In the genomic region with DNA sequence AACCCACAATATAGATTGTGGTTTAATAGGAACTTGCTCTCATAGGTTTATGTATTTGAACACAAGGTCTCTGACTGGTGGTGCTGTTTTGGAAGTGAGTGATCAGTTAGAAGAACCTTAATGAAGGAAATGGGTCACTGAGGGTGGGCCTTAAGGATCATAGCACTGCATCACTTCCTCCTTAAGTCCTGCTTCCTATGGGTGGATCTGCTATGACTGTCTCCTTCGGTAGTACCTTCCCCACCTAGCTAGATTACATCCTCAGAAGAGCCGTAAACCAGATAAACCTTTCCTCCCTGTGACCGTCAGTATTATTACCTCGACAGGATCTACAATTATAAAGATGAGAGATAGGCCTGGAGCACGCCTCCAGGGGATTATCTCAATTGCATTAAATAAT, we compare ENCODE assay signal across 20 mouse cellular contexts. TPM values are rescaled to one million over a fixed set of nuclear protein-coding genes. Genes with fewer than 3 reads are reported as not detected.
DNase-seq lines count a peak whose midpoint lies in the region; ATAC-seq and TF ChIP-seq lines count a peak whose summit lies in the region.
"Had no signal": no experiment of that assay in that cellular context is flagged by ENCODE, and none has a peak within 500 bp of the region (broad histone marks: within the 10 kb centered on the region; RNA-seq: fewer than 3 reads in every experiment).

No protein-coding gene starts in this region.

- DNase-seq in heart, adult 11 months: peak; percentile 78
- DNase-seq in heart, adult 18-20 months: no peak
- DNase-seq in MEL (ENCODE audit: low read depth, low spot score): peak; percentile 42
- DNase-seq in kidney, adult 8-10 months: no peak
- DNase-seq in spleen, postnatal 14 days (ENCODE audit: low spot score in 2 of 2): no peak
- DNase-seq in frontal cortex, adult 2 months (ENCODE audit: extremely low spot score in 1 of 2, low spot score in 1 of 2): no peak
- DNase-seq: adrenal gland, adult 8-10 months; adrenal gland, postnatal 36 days; cerebellum, adult 11 months; cerebellum, adult 8-10 months; cerebellum, postnatal 14 days; gastrocnemius, postnatal 25 days; heart, adult 2 months; heart, postnatal 14 days had no signal

- TF ChIP-seq EP300 in MEL (IDR thresholded peaks at IDR 0.05; ENCODE audit: low read depth in 1 of 2, low read length in 2 of 2): no peak

- TF ChIP-seq POLR2A in MEL (IDR thresholded peaks at IDR 0.05; ENCODE audit: control insufficient read depth in 1 of 2, insufficient read depth in 1 of 2, low read depth in 1 of 2, low read length in 2 of 2, poor library complexity in 1 of 2): no peak

- no peak overlapping the region for H3K9ac ChIP-seq in MEL (ENCODE audit: control insufficient read depth, low read depth, low read length, poor library complexity, severe bottlenecking)
- H3K9ac ChIP-seq: embryonic facial prominence, embryonic 12.5 days; forebrain, embryonic 15.5 days; heart, embryonic 15.5 days; hindbrain, embryonic 15.5 days had no signal

- TF ChIP-seq RAD21 in MEL (IDR thresholded peaks at IDR 0.05; ENCODE audit: low read depth, low read length): no peak

- peaks cover 0 to 4% of the 10 kb centered on the region in 2 experiments; a peak in 2 of 4 replicates for H3K4me1 ChIP-seq in MEL (ENCODE audit: control insufficient read depth in 1 of 2, insufficient read depth in 2 of 2, low read length in 2 of 2)
- H3K4me1 ChIP-seq: embryonic facial prominence, embryonic 12.5 days; forebrain, embryonic 15.5 days had no signal

- H3K36me3 ChIP-seq in MEL (ENCODE audit: control insufficient read depth in 1 of 2, insufficient read depth in 2 of 2, low read length in 2 of 2): peaks cover 0 to 6% of the 10 kb centered on the region in 2 experiments; a peak in 2 of 4 replicates
- H3K36me3 ChIP-seq: embryonic facial prominence, embryonic 12.5 days; forebrain, embryonic 15.5 days; heart, embryonic 15.5 days; hindbrain, embryonic 15.5 days had no signal

- H3K4me3 ChIP-seq in MEL (ENCODE audit: control insufficient read depth in 1 of 2, insufficient read depth in 1 of 2, low read depth in 2 of 2, low read length in 2 of 2): no peak overlapping the region
- H3K4me3 ChIP-seq: embryonic facial prominence, embryonic 12.5 days; forebrain, embryonic 15.5 days; heart, adult 2 months; heart, embryonic 15.5 days; hindbrain, embryonic 15.5 days had no signal

- H3K27ac ChIP-seq in MEL (ENCODE audit: control insufficient read depth, low read depth, low read length): no peak overlapping the region; the same call in 1 of the 2 replicates
- H3K27ac ChIP-seq: embryonic facial prominence, embryonic 12.5 days; forebrain, embryonic 15.5 days; heart, adult 2 months; heart, embryonic 15.5 days; hindbrain, embryonic 15.5 days had no signal

- H3K27me3 ChIP-seq in MEL (ENCODE audit: control insufficient read depth in 1 of 2, insufficient read depth in 2 of 2, low read length in 2 of 2): no peaks in the 10 kb centered on the region
- H3K27me3 ChIP-seq: CH12.LX; embryonic facial prominence, embryonic 12.5 days; forebrain, embryonic 15.5 days; heart, embryonic 15.5 days; hindbrain, embryonic 15.5 days had no signal

- ATAC-seq in megakaryocyte, adult 5-6 weeks (ENCODE audit: poor library complexity, severe bottlenecking): peak; percentile 65
- ATAC-seq: forebrain, embryonic 15.5 days had no signal

- no peak for TF ChIP-seq CTCF in MEL (IDR thresholded peaks at IDR 0.05 in 2 of 3, conservative IDR thresholded peaks at IDR 0.05 in 1 of 3; ENCODE audit: control insufficient read depth in 1 of 3, insufficient read depth in 1 of 3, low read depth in 2 of 3, low read length in 3 of 3, poor library complexity in 1 of 3, severe bottlenecking in 1 of 3)

- H3K9me3 ChIP-seq in MEL (replicated peaks; ENCODE audit: insufficient read depth, low read length): no peaks in the 10 kb centered on the region
- H3K9me3 ChIP-seq: embryonic facial prominence, embryonic 12.5 days; forebrain, embryonic 15.5 days; heart, embryonic 15.5 days; hindbrain, embryonic 15.5 days had no signal

- no peaks in the 10 kb centered on the region for H3K79me2 ChIP-seq in MEL (ENCODE audit: control insufficient read depth, insufficient read depth, low read length, poor library complexity)

TF ChIP-seq in MEL, 35 proteins besides CTCF, POLR2A, EP300 and RAD21:
- TF ChIP-seq MAX (IDR thresholded peaks at IDR 0.05; ENCODE audit: low read length) (no peak), GATA1 (IDR thresholded peaks at IDR 0.05; ENCODE audit: low read depth, low read length) (0 out of 2 replicates have a peak, but pooled peaks have one; percentile 5)

RNA-seq across cellular contexts. Expression of a gene that starts 5.7 kb away (rescaled TPM):
- 10 to 100 TPM; 13.5 TPM for total RNA-seq in heart, adult 18-20 months (2021)
- 2.1 and 2.2 TPM in 2 replicates for total RNA-seq in MEL (2012; rRNA removed)
- polyA plus RNA-seq in MEL (2012; ENCODE audit: insufficient read depth in 1 of 2, insufficient read length in 2 of 2, low read depth in 1 of 2, low replicate concordance in 2 of 2, missing spikeins in 1 of 2): 10 to 100 TPM in 1 of 2 experiments, 1 to 10 TPM in 1; 3.0 to 43.1 TPM
- 24.1 and 24.6 TPM in 2 replicates for total RNA-seq in megakaryocyte, adult 5-6 weeks (2015)
- total RNA-seq in megakaryocyte, adult 5-6 weeks (2017): 32.9 and 33.4 TPM in 2 replicates
- 7.7 and 8.1 TPM in 2 replicates for polyA plus RNA-seq in frontal cortex, adult 2 months (2012; rRNA removed)

RNA-seq across cellular contexts. Expression of a gene that starts 48.0 kb away (rescaled TPM):
- 1,000 to 10,000 TPM; 6,493 to 6,642 TPM for total RNA-seq in heart, adult 18-20 months (2021)
- total RNA-seq in MEL (2012; rRNA removed): 0.92 and 1.3 TPM in 2 replicates
- polyA plus RNA-seq in MEL (2012; ENCODE audit: insufficient read depth in 1 of 2, insufficient read length in 2 of 2, low read depth in 1 of 2, low replicate concordance in 2 of 2, missing spikeins in 1 of 2): under 1 TPM in 1 of 2 experiments, not detected in 1; 0.22 TPM
- not detected in 2 replicates for total RNA-seq in megakaryocyte, adult 5-6 weeks (2015)
- 0.08 TPM in 1 of 2 replicates, not detected in the other for total RNA-seq in megakaryocyte, adult 5-6 weeks (2017)
- 2.1 and 3.7 TPM in 2 replicates for polyA plus RNA-seq in frontal cortex, adult 2 months (2012; rRNA removed)
- total RNA-seq: CH12.LX had no signal

Comparison
In these comparisons a context has a peak if more than half of its experiments do, and no peak if none do; other contexts are left out.
1. DNase-seq: peak in heart, adult 11 months (single experiment) and MEL (single experiment); none in heart, adult 18-20 months (0 of 2), kidney, adult 8-10 months (0 of 2), spleen, postnatal 14 days (0 of 2) and frontal cortex, adult 2 months (0 of 2).
2. RNA of a gene that starts 48.0 kb away (total RNA-seq): 6,493 to 6,642 TPM in heart, adult 18-20 months; 0.92 to 1.3 TPM in MEL and 0.08 TPM in megakaryocyte, adult 5-6 weeks; every median in the first group is over 1,000 times any median in the second.